17 mouse cellular contexts compared by ENCODE assay signal in genomic region chr1:163360796-163361195, GRCm38 (mm10). TPM values are rescaled to one million over a fixed set of nuclear protein-coding genes. Genes with fewer than 3 reads are reported as not detected.
DNase-seq lines count a peak whose midpoint lies in the region; ATAC-seq and TF ChIP-seq lines count a peak whose summit lies in the region.
"Had no signal": no experiment of that assay in that cellular context is flagged by ENCODE, and none has a peak within 500 bp of the region (broad histone marks: within the 10 kb centered on the region; RNA-seq: fewer than 3 reads in every experiment).

No protein-coding gene starts in this region.

- peak overlapping the region; percentile 66 for H3K27ac ChIP-seq in heart, embryonic 16.5 days (ENCODE audit: low read length)
- peak overlapping the region; percentile 93 for H3K27ac ChIP-seq in embryonic facial prominence, embryonic 13.5 days
- peak overlapping the region; percentile 45; the same call in 1 of the 2 replicates for H3K27ac ChIP-seq in limb, embryonic 14.5 days (replicated peaks; ENCODE audit: low read depth, low read length)
- no peak overlapping the region for H3K27ac ChIP-seq in kidney, embryonic 16.5 days (ENCODE audit: low read length)
- H3K27ac ChIP-seq in thymus, adult 2 months (ENCODE audit: control insufficient read depth, insufficient read depth, low read length), result no peak overlapping the region
- H3K27ac ChIP-seq: forebrain, embryonic 15.5 days; hindbrain, embryonic 14.5 days; kidney, postnatal 0 days had no signal

- DNase-seq in heart, postnatal 4 days, result no peak
- DNase-seq in adipocyte (ENCODE audit: low spot score), result peak; percentile 66
- no peak for DNase-seq in limb, embryonic 14.5 days (ENCODE audit: low spot score)
- no peak for DNase-seq in thymus, adult 2 months
- DNase-seq: cerebellum, postnatal 10 days; gastrocnemius, adult 2 months; retina, postnatal 1 day had no signal

- H3K4me1 ChIP-seq in heart, embryonic 16.5 days (ENCODE audit: control insufficient read depth, insufficient read depth, low read length), result peaks cover 6% of the 10 kb centered on the region; the same call in 1 of the 2 replicates
- H3K4me1 ChIP-seq in embryonic facial prominence, embryonic 13.5 days, result peaks cover 38% of the 10 kb centered on the region
- peaks cover 43% of the 10 kb centered on the region for H3K4me1 ChIP-seq in limb, embryonic 14.5 days (ENCODE audit: control insufficient read depth, insufficient read depth, low read length)
- H3K4me1 ChIP-seq in kidney, embryonic 16.5 days (ENCODE audit: insufficient read depth, low read length), result peaks cover under 1% of the 10 kb centered on the region; the same call in 1 of the 2 replicates
- no peaks in the 10 kb centered on the region for H3K4me1 ChIP-seq in thymus, adult 2 months (replicated peaks; ENCODE audit: control insufficient read depth, insufficient read depth, low read length)

- WGBS in heart, embryonic 16.5 days, result 24% methylated on average over 6 of the region's 6 CpGs
- 39% methylated on average over 6 of the region's 6 CpGs for WGBS in embryonic facial prominence, embryonic 13.5 days
- WGBS in limb, embryonic 14.5 days, result 16% methylated on average over 6 of the region's 6 CpGs
- 47% methylated on average over 6 of the region's 6 CpGs for WGBS in kidney, embryonic 16.5 days
- 83% methylated on average over 6 of the region's 6 CpGs for WGBS in thymus, adult 2 months

- no peak for TF ChIP-seq POLR2A in limb, embryonic 14.5 days (IDR thresholded peaks at IDR 0.05; ENCODE audit: borderline replicate concordance, extremely low read depth, insufficient read depth, insufficient read length)
- no peak for TF ChIP-seq POLR2A in thymus, adult 2 months (IDR thresholded peaks at IDR 0.05; ENCODE audit: control insufficient read depth, extremely low read depth, insufficient read depth, low read length, poor library complexity)

- ATAC-seq in heart, embryonic 16.5 days (replicated peaks; ENCODE audit: extremely low read depth, insufficient read depth, low FRiP score), result no peak
- no peak for ATAC-seq in embryonic facial prominence, embryonic 13.5 days (ENCODE audit: insufficient number of reproducible peaks, insufficient read depth, low FRiP score, low TSS enrichment, low read depth)
- no peak for ATAC-seq in limb, embryonic 14.5 days (ENCODE audit: low FRiP score, low read depth)
- no peak for ATAC-seq in kidney, embryonic 16.5 days (ENCODE audit: low FRiP score, low TSS enrichment)
- ATAC-seq: forebrain, embryonic 15.5 days; intestine, postnatal 0 days; midbrain, embryonic 16.5 days had no signal

- no peak for TF ChIP-seq CTCF in thymus, adult 2 months (IDR thresholded peaks at IDR 0.05; ENCODE audit: borderline replicate concordance, control insufficient read depth, extremely low read depth, insufficient read depth, low read length, poor library complexity)

- no peak overlapping the region for H3K4me3 ChIP-seq in heart, embryonic 16.5 days (ENCODE audit: low read length)
- H3K4me3 ChIP-seq in embryonic facial prominence, embryonic 13.5 days, result 0 out of 2 replicates have a peak overlapping the region, but pooled peaks have one; percentile 1
- no peak overlapping the region for H3K4me3 ChIP-seq in limb, embryonic 14.5 days (replicated peaks; ENCODE audit: low read length)
- H3K4me3 ChIP-seq in kidney, embryonic 16.5 days (ENCODE audit: low read length), result no peak overlapping the region
- H3K4me3 ChIP-seq in thymus, adult 2 months (ENCODE audit: control insufficient read depth, insufficient read depth, low read length), result no peak overlapping the region
- H3K4me3 ChIP-seq: forebrain, embryonic 15.5 days; gastrocnemius, adult 2 months had no signal

- no peaks in the 10 kb centered on the region for H3K27me3 ChIP-seq in heart, embryonic 16.5 days (ENCODE audit: control insufficient read depth, insufficient read depth, low read length)
- no peaks in the 10 kb centered on the region for H3K27me3 ChIP-seq in embryonic facial prominence, embryonic 13.5 days
- H3K27me3 ChIP-seq in limb, embryonic 14.5 days (ENCODE audit: control insufficient read depth, insufficient read depth, low read length), result no peaks in the 10 kb centered on the region
- H3K27me3 ChIP-seq in kidney, embryonic 16.5 days (ENCODE audit: insufficient read depth, low read length), result no peaks in the 10 kb centered on the region
- H3K27me3 ChIP-seq in thymus, adult 2 months (ENCODE audit: control insufficient read depth, insufficient read depth, low read length), result no peaks in the 10 kb centered on the region
- H3K27me3 ChIP-seq: forebrain, embryonic 15.5 days had no signal

- H3K36me3 ChIP-seq in heart, embryonic 16.5 days (ENCODE audit: control insufficient read depth, insufficient read depth), result no peaks in the 10 kb centered on the region
- no peaks in the 10 kb centered on the region for H3K36me3 ChIP-seq in embryonic facial prominence, embryonic 13.5 days
- no peaks in the 10 kb centered on the region for H3K36me3 ChIP-seq in limb, embryonic 14.5 days (ENCODE audit: control insufficient read depth, insufficient read depth, low read length)
- no peaks in the 10 kb centered on the region for H3K36me3 ChIP-seq in kidney, embryonic 16.5 days (ENCODE audit: insufficient read depth, low read length)
- no peaks in the 10 kb centered on the region for H3K36me3 ChIP-seq in thymus, adult 2 months (ENCODE audit: control insufficient read depth, insufficient read depth, low read length)
- H3K36me3 ChIP-seq: forebrain, embryonic 15.5 days had no signal

- H3K4me2 ChIP-seq in heart, embryonic 16.5 days (ENCODE audit: low read depth, low read length), result peak overlapping the region; percentile 29; the same call in 1 of the 2 replicates
- peak overlapping the region; percentile 49 for H3K4me2 ChIP-seq in embryonic facial prominence, embryonic 13.5 days
- peak overlapping the region; percentile 35 for H3K4me2 ChIP-seq in limb, embryonic 14.5 days (replicated peaks; ENCODE audit: low read depth, low read length, severe bottlenecking)
- no peak overlapping the region for H3K4me2 ChIP-seq in kidney, embryonic 16.5 days (replicated peaks; ENCODE audit: low read depth, low read length)
- H3K4me2 ChIP-seq: forebrain, embryonic 15.5 days; hindbrain, embryonic 14.5 days; liver, embryonic 11.5 days had no signal

- no peaks in the 10 kb centered on the region for H3K9me3 ChIP-seq in heart, embryonic 16.5 days (replicated peaks; ENCODE audit: control insufficient read depth, low read length)
- no peaks in the 10 kb centered on the region for H3K9me3 ChIP-seq in embryonic facial prominence, embryonic 13.5 days
- no peaks in the 10 kb centered on the region for H3K9me3 ChIP-seq in limb, embryonic 14.5 days (ENCODE audit: control insufficient read depth, low read length)
- H3K9me3 ChIP-seq in kidney, embryonic 16.5 days (ENCODE audit: low read length), result no peaks in the 10 kb centered on the region
- H3K9me3 ChIP-seq: forebrain, embryonic 15.5 days had no signal

- H3K9ac ChIP-seq in heart, embryonic 16.5 days (ENCODE audit: low read length), result no peak overlapping the region; the same call in 1 of the 2 replicates
- H3K9ac ChIP-seq in embryonic facial prominence, embryonic 13.5 days, result peak overlapping the region; percentile 17
- no peak overlapping the region for H3K9ac ChIP-seq in limb, embryonic 14.5 days (ENCODE audit: low read depth, low read length, severe bottlenecking)
- H3K9ac ChIP-seq in kidney, embryonic 16.5 days (replicated peaks; ENCODE audit: low read length), result no peak overlapping the region
- H3K9ac ChIP-seq: forebrain, embryonic 15.5 days; hindbrain, embryonic 14.5 days had no signal

RNA-seq across cellular contexts. Expression of gene Gorab, which starts 42.7 kb away (rescaled TPM):
- 9.3 and 10.1 TPM in 2 replicates for polyA plus RNA-seq in heart, embryonic 16.5 days (2015; fragmentation: Nextera tagmentation; extraction: Ambion mirVana)
- total RNA-seq in heart, postnatal 4 days (2021), result 1 to 10 TPM; 5.7 to 8.4 TPM
- 40.3 and 41.9 TPM in 2 replicates for polyA plus RNA-seq in embryonic facial prominence, embryonic 13.5 days (2015; fragmentation: Nextera tagmentation; extraction: Ambion mirVana)
- polyA plus RNA-seq in limb, embryonic 14.5 days (2012; rRNA removed), result 16.7 and 19.6 TPM in 2 replicates
- polyA plus RNA-seq in limb, embryonic 14.5 days (2014; fragmentation: Nextera tagmentation; extraction: Ambion mirVana), result 28.3 and 29.1 TPM in 2 replicates
- polyA plus RNA-seq in kidney, embryonic 16.5 days (2015; fragmentation: Nextera tagmentation; extraction: Ambion mirVana), result 21.9 and 22.2 TPM in 2 replicates
- polyA plus RNA-seq in thymus, adult 2 months (2012; rRNA removed), result 2.0 and 2.2 TPM in 2 replicates

RNA-seq across cellular contexts. Expression of gene Prrx1, which starts 47.3 kb away (rescaled TPM):
- polyA plus RNA-seq in heart, embryonic 16.5 days (2015; fragmentation: Nextera tagmentation; extraction: Ambion mirVana), result 9.3 and 11.1 TPM in 2 replicates
- 10 to 100 TPM; 32.7 to 34.2 TPM for total RNA-seq in heart, postnatal 4 days (2021)
- polyA plus RNA-seq in embryonic facial prominence, embryonic 13.5 days (2015; fragmentation: Nextera tagmentation; extraction: Ambion mirVana), result 171 and 190 TPM in 2 replicates
- polyA plus RNA-seq in limb, embryonic 14.5 days (2012; rRNA removed), result 122 and 123 TPM in 2 replicates
- polyA plus RNA-seq in limb, embryonic 14.5 days (2014; fragmentation: Nextera tagmentation; extraction: Ambion mirVana), result 114 and 134 TPM in 2 replicates
- polyA plus RNA-seq in kidney, embryonic 16.5 days (2015; fragmentation: Nextera tagmentation; extraction: Ambion mirVana), result 6.8 and 7.0 TPM in 2 replicates
- 1.9 TPM in 2 replicates for polyA plus RNA-seq in thymus, adult 2 months (2012; rRNA removed)
- total RNA-seq: granulocyte monocyte progenitor cell, adult 5-6 weeks had no signal

Comparison
In these comparisons a context has a peak if more than half of its experiments do, and no peak if none do; other contexts are left out.
1. H3K27ac ChIP-seq: peak in heart, embryonic 16.5 days (single experiment), embryonic facial prominence, embryonic 13.5 days (single experiment) and limb, embryonic 14.5 days (single experiment); none in kidney, embryonic 16.5 days (single experiment) and thymus, adult 2 months (single experiment).